Mouse (Mus musculus): ENCODE results near the gene Ski. TPM values are rescaled to one million over a fixed set of nuclear protein-coding genes. Genes with fewer than 3 reads are reported as not detected.

The Ski gene
- polyA plus RNA-seq (2014; fragmentation: Nextera tagmentation; extraction: Ambion mirVana), result 16.2 and 17.1 TPM in 2 replicates

- Histone ChIP-seq H3K27me3 (replicated peaks; ENCODE audit: control insufficient read depth, insufficient read depth, low read length) (no peaks in the 10 kb centered on the region), H3K4me3 (ENCODE audit: low read depth, low read length) (peak within 1 kb of the TSS; percentile 80), H3K4me1 (ENCODE audit: control insufficient read depth, insufficient read depth, low read length) (peaks cover 33% of the 10 kb centered on the region), H3K27ac (ENCODE audit: low read depth, low read length) (peak within 1 kb of the TSS; percentile 94), H3K4me2 (ENCODE audit: low read length) (peak within 1 kb of the TSS; percentile 99), H3K36me3 (ENCODE audit: control insufficient read depth, insufficient read depth, low read length) (no peaks in the 10 kb centered on the region), H3K9ac (ENCODE audit: low read length) (peak within 1 kb of the TSS; percentile 93), H3K9me3 (replicated peaks; ENCODE audit: control insufficient read depth, low read length) (no peaks in the 10 kb centered on the region)
- ATAC-seq (no peak), DNase-seq (ENCODE audit: low spot score) (no peak)
- no CpG with 5 or more reads among the region's 63 CpGs for WGBS
Measured at GRCm38 (mm10) chr4:155222552-155222840, at the start of gene Ski. TSS of gene Ski (minus strand) at chr4:155222592.

DNA sequence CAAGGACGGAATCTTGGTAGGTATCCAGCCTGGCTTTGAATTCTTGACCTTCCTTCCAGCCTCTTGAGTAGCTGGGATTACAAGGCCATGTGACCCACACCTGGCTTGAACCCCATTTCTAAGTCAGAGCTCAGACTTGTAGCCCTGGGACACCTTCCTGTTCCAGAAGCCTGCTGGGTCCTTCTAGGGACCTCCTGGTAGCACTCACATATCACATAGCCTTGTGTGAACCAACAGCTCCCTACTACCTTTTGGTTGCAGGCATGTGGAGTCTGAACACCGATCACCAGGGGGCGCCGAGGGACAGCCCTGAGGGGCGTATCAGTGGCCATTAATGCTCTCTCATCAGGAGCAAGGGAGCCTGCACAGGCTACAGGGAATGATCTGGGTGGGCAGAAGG lies 46.0 kb upstream of the Ski start:
- H3K4me2 ChIP-seq (ENCODE audit: low read length), result no peak overlapping the region
- H3K27ac ChIP-seq (ENCODE audit: low read depth, low read length), result no peak overlapping the region
- WGBS, result 43% methylated on average over 5 of the region's 5 CpGs
- H3K9me3 ChIP-seq (replicated peaks; ENCODE audit: control insufficient read depth, low read length), result no peaks in the 10 kb centered on the region
- no peaks in the 10 kb centered on the region for H3K4me1 ChIP-seq (ENCODE audit: control insufficient read depth, insufficient read depth, low read length)
- no peak overlapping the region for H3K4me3 ChIP-seq (ENCODE audit: low read depth, low read length)
- H3K9ac ChIP-seq (ENCODE audit: low read length), result no peak overlapping the region
- H3K36me3 ChIP-seq (ENCODE audit: control insufficient read depth, insufficient read depth, low read length), result peaks cover 9% of the 10 kb centered on the region; the same call in 1 of the 2 replicates
- no peak for ATAC-seq
- DNase-seq (ENCODE audit: low spot score), result peak; percentile 57
- H3K27me3 ChIP-seq (replicated peaks; ENCODE audit: control insufficient read depth, insufficient read depth, low read length), result no peaks in the 10 kb centered on the region

- no peak for ATAC-seq
- H3K9me3 ChIP-seq (replicated peaks; ENCODE audit: control insufficient read depth, low read length), result no peaks in the 10 kb centered on the region
- no peak overlapping the region for H3K4me3 ChIP-seq (ENCODE audit: low read depth, low read length)
- no peak overlapping the region for H3K9ac ChIP-seq (ENCODE audit: low read length)
- 72% methylated on average over 12 of the region's 12 CpGs for WGBS
- H3K36me3 ChIP-seq (ENCODE audit: control insufficient read depth, insufficient read depth, low read length), result peaks cover 9% of the 10 kb centered on the region; the same call in 1 of the 2 replicates
- no peak overlapping the region for H3K4me2 ChIP-seq (ENCODE audit: low read length)
- H3K4me1 ChIP-seq (ENCODE audit: control insufficient read depth, insufficient read depth, low read length), result no peaks in the 10 kb centered on the region
- H3K27me3 ChIP-seq (replicated peaks; ENCODE audit: control insufficient read depth, insufficient read depth, low read length), result no peaks in the 10 kb centered on the region
- no peak for DNase-seq (ENCODE audit: low spot score)
- H3K27ac ChIP-seq (ENCODE audit: low read depth, low read length), result no peak overlapping the region
Measured at GRCm38 (mm10) chr4:155267639-155268175, 45.3 kb upstream of the Ski start.

- WGBS, result 83% methylated on average over 7 of the region's 7 CpGs
Measured at GRCm38 (mm10) chr4:155267047-155267543, 44.7 kb upstream of the Ski start.

DNA sequence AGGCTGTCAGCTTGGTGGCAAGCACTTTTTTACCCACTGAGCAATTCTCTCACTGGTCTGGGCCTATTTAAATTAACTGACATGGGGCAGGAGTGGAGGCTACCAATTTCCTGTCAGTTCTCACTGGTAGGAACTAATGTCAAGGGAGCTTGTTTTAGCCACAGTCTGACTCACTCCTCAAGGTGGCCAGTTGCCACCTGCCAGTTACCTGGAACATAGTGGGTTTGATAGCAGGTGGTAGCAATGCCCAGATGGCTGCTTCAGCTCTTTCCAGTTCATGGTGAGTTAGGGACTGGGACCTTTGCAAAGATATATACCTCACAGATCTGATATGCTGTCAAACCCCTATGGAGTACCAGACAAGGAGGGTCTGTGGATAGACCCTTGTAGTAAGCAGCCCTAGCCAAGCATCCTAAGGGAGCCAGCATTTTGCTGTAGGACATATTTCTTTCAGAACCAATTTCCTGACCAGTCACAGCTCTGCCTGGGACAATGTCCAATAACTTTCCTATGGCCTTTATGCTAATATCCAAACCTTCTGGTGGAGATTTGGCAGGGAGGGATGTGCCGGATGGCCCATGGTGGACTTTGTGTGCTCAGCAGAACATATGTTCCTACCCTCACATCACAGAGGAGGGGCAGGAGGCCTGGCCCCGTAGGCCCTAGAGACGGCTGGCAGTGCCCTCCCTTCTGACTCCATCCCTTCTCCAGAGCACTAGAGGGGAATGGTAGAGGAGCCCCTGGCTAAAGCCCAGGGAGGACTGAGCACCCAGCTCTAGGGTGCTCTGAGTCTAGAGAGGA lies 42.3 kb upstream of the Ski start:
- no peaks in the 10 kb centered on the region for H3K27me3 ChIP-seq (replicated peaks; ENCODE audit: control insufficient read depth, insufficient read depth, low read length)
- H3K4me3 ChIP-seq (ENCODE audit: low read depth, low read length), result no peak overlapping the region
- no peaks in the 10 kb centered on the region for H3K4me1 ChIP-seq (ENCODE audit: control insufficient read depth, insufficient read depth, low read length)
- WGBS, result 88% methylated on average over 3 of the region's 3 CpGs
- no peak overlapping the region for H3K9ac ChIP-seq (ENCODE audit: low read length)
- ATAC-seq (no peak), DNase-seq (ENCODE audit: low spot score) (no peak)
- no peak overlapping the region for H3K27ac ChIP-seq (ENCODE audit: low read depth, low read length)
- H3K9me3 ChIP-seq (replicated peaks; ENCODE audit: control insufficient read depth, low read length), result no peaks in the 10 kb centered on the region
- no peak overlapping the region for H3K4me2 ChIP-seq (ENCODE audit: low read length)
- H3K36me3 ChIP-seq (ENCODE audit: control insufficient read depth, insufficient read depth, low read length), result peaks cover 7% of the 10 kb centered on the region; the same call in 1 of the 2 replicates

More at GRCm38 (mm10) chr4:155267047-155267543, 44.7 kb upstream of the Ski start:
- ATAC-seq (no peak), DNase-seq (ENCODE audit: low spot score) (no peak)
- Histone ChIP-seq H3K27me3 (replicated peaks; ENCODE audit: control insufficient read depth, insufficient read depth, low read length) (no peaks in the 10 kb centered on the region), H3K4me1 (ENCODE audit: control insufficient read depth, insufficient read depth, low read length) (no peaks in the 10 kb centered on the region), H3K36me3 (ENCODE audit: control insufficient read depth, insufficient read depth, low read length) (peaks cover 9% of the 10 kb centered on the region; the same call in 1 of the 2 replicates), H3K27ac (ENCODE audit: low read depth, low read length) (no peak overlapping the region), H3K9me3 (replicated peaks; ENCODE audit: control insufficient read depth, low read length) (no peaks in the 10 kb centered on the region), H3K4me2 (ENCODE audit: low read length) (no peak overlapping the region), H3K9ac (ENCODE audit: low read length) (no peak overlapping the region), H3K4me3 (ENCODE audit: low read depth, low read length) (no peak overlapping the region)

GRCm38 (mm10) chr4:155252253-155252652 lies 29.9 kb upstream of the Ski start:
- Histone ChIP-seq H3K4me1 (ENCODE audit: control insufficient read depth, insufficient read depth, low read length) (peaks cover 20% of the 10 kb centered on the region), H3K4me3 (ENCODE audit: low read depth, low read length) (no peak overlapping the region), H3K4me2 (ENCODE audit: low read length) (0 out of 2 replicates have a peak overlapping the region, but pooled peaks have one; percentile 93), H3K36me3 (ENCODE audit: control insufficient read depth, insufficient read depth, low read length) (peaks cover 13% of the 10 kb centered on the region; the same call in 1 of the 2 replicates), H3K27me3 (replicated peaks; ENCODE audit: control insufficient read depth, insufficient read depth, low read length) (no peaks in the 10 kb centered on the region), H3K9ac (ENCODE audit: low read length) (peak overlapping the region; percentile 35; the same call in 1 of the 2 replicates), H3K9me3 (replicated peaks; ENCODE audit: control insufficient read depth, low read length) (no peaks in the 10 kb centered on the region), H3K27ac (ENCODE audit: low read depth, low read length) (no peak overlapping the region)
- WGBS, result 83% methylated on average over 6 of the region's 6 CpGs
- DNase-seq (ENCODE audit: low spot score) (no peak), ATAC-seq (no peak)

DNA sequence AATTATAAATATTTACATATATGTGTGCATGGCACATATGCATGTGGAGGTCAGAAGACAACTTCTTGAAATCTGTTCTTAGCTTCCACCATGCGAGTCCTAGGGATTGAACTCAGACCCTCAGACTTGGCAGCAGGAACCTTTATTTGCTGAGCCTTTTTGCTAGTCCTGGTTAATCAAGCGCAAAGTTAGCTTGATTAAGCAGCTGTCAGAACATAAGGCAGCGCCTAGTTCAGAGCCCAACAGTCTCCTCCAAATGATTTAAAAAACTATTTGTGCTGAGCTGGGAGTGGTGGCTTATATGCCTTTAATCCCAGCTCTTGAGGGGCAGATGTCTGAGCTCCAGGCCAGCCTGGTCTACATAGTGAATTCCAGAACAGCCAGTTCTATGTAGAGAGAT lies 28.8 kb upstream of the Ski start:
- H3K9ac ChIP-seq (ENCODE audit: low read length), result peak overlapping the region; percentile 88; the same call in 1 of the 2 replicates

GRCm38 (mm10) chr4:155250361-155251117 lies 28.1 kb upstream of the Ski start:
- DNase-seq (ENCODE audit: low spot score) (no peak), ATAC-seq (no peak; the same call in 1 of the 2 replicates)
- Histone ChIP-seq H3K27me3 (replicated peaks; ENCODE audit: control insufficient read depth, insufficient read depth, low read length) (no peaks in the 10 kb centered on the region), H3K27ac (ENCODE audit: low read depth, low read length) (peak overlapping the region; percentile 99), H3K4me3 (ENCODE audit: low read depth, low read length) (peak overlapping the region; percentile 59), H3K4me2 (ENCODE audit: low read length) (peak overlapping the region; percentile 93), H3K4me1 (ENCODE audit: control insufficient read depth, insufficient read depth, low read length) (peaks cover 20% of the 10 kb centered on the region), H3K36me3 (ENCODE audit: control insufficient read depth, insufficient read depth, low read length) (peaks cover 3% of the 10 kb centered on the region; the same call in 1 of the 2 replicates), H3K9me3 (replicated peaks; ENCODE audit: control insufficient read depth, low read length) (no peaks in the 10 kb centered on the region), H3K9ac (ENCODE audit: low read length) (peak overlapping the region; percentile 88)
- 9% methylated on average over 23 of the region's 23 CpGs for WGBS

More for the DNA sequence above, 28.8 kb upstream of the Ski start:
- Histone ChIP-seq H3K4me3 (ENCODE audit: low read depth, low read length) (peak overlapping the region; percentile 59), H3K27me3 (replicated peaks; ENCODE audit: control insufficient read depth, insufficient read depth, low read length) (no peaks in the 10 kb centered on the region), H3K9me3 (replicated peaks; ENCODE audit: control insufficient read depth, low read length) (no peaks in the 10 kb centered on the region), H3K4me2 (ENCODE audit: low read length) (peak overlapping the region; percentile 93), H3K36me3 (ENCODE audit: control insufficient read depth, insufficient read depth, low read length) (peaks cover 6% of the 10 kb centered on the region; the same call in 1 of the 2 replicates), H3K4me1 (ENCODE audit: control insufficient read depth, insufficient read depth, low read length) (peaks cover 20% of the 10 kb centered on the region), H3K27ac (ENCODE audit: low read depth, low read length) (0 out of 2 replicates have a peak overlapping the region, but pooled peaks have one; percentile 99)
- DNase-seq (ENCODE audit: low spot score), result peak; percentile 71
- 27% methylated on average over 3 of the region's 3 CpGs for WGBS
- no peak for ATAC-seq

Measured in forebrain, embryonic 14.5 days (tissue).